Mouse (Mus musculus): ENCODE measurements around the gene Tmem14c.

DNA sequence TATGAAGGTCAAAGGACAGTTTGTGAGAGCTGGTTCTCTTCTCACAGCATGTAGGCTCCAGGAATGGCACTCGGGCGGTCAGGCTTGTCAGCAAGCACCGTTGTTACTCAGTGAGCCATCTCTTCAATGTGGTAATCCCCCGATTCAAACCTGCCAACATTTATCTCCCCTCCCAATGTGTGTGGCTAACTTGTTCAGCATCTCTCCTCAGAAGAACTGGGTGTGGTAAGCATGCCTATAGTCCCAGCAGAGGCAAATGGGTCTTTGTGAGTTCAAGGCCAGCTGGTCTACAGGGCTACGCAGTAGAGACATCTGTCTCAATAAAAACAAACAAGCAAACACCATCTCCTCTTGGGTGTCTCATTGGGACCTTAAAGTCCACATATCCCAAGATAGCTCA, 43.1 kb upstream of the Tmem14c start:
- TF ChIP-seq POLR2A (IDR thresholded peaks at IDR 0.05; ENCODE audit: insufficient read length, low read depth), result no peak
- no peak for TF ChIP-seq MYOG (IDR thresholded peaks at IDR 0.05; ENCODE audit: control insufficient read depth in 1 of 3, insufficient read depth in 1 of 3, insufficient read length in 2 of 3, low read depth in 2 of 3)
- no peak for TF ChIP-seq POLR2AphosphoS2 (IDR thresholded peaks at IDR 0.05; ENCODE audit: insufficient read length, low read depth)
- TF ChIP-seq E2F4 (IDR thresholded peaks at IDR 0.05; ENCODE audit: insufficient read depth), result no peak
- no peak for TF ChIP-seq MAX (IDR thresholded peaks at IDR 0.05; ENCODE audit: low read depth)
- no peak for TF ChIP-seq TCF3 (IDR thresholded peaks at IDR 0.05; ENCODE audit: insufficient read length, low read depth)
- TF ChIP-seq USF1 (IDR thresholded peaks at IDR 0.05; ENCODE audit: low read depth), result no peak
- no peak for TF ChIP-seq TCF12 (IDR thresholded peaks at IDR 0.05; ENCODE audit: insufficient read depth, poor library complexity, severe bottlenecking)

Measured in myocyte (in vitro differentiated cells).